Mouse (Mus musculus): ENCODE measurements around the gene Cks2. TPM values are rescaled to one million over a fixed set of nuclear protein-coding genes. Genes with fewer than 3 reads are reported as not detected.

The Cks2 gene
- total and polyA plus RNA-seq, 3 experiments = 0.50 to 1.6 (median 1.2) TPM

- H3K27ac ChIP-seq = no peak overlapping the region
- TF ChIP-seq EP300 (IDR thresholded peaks at IDR 0.05; ENCODE audit: insufficient read depth, low read depth, low read length) = no peak
- no peak for TF ChIP-seq POLR2A (IDR thresholded peaks at IDR 0.05; ENCODE audit: insufficient read depth, low read depth, low read length)
- H3K79me2 ChIP-seq (replicated peaks; ENCODE audit: control insufficient read depth, insufficient read depth, low read length) = no peaks in the 10 kb centered on the region
- H3K9ac ChIP-seq (ENCODE audit: low read depth, low read length) = no peak overlapping the region
- H3K4me1 ChIP-seq (ENCODE audit: control insufficient read depth, insufficient read depth, low read length) = no peaks in the 10 kb centered on the region
- intact Hi-C loops (cut with DNase I) = no loop called here
- no peak for DNase-seq
- no peaks in the 10 kb centered on the region for H3K27me3 ChIP-seq (ENCODE audit: control insufficient read depth, insufficient read depth, low read length)
- 85% methylated on average over 12 of the region's 12 CpGs for WGBS
- no peaks in the 10 kb centered on the region for H3K36me3 ChIP-seq (ENCODE audit: control insufficient read depth, insufficient read depth, low read length)
- no peak overlapping the region for H3K4me3 ChIP-seq
These were observed 32.0 kb downstream of the Cks2 start for GRCm38 (mm10) chr13:51677041-51677440.

GRCm38 (mm10) chr13:51677630-51678185 is 32.7 kb downstream of the Cks2 start:
- no peak overlapping the region for H3K9ac ChIP-seq (ENCODE audit: low read depth, low read length)
- DNase-seq = no peak
- H3K36me3 ChIP-seq (ENCODE audit: control insufficient read depth, insufficient read depth, low read length) = no peaks in the 10 kb centered on the region
- intact Hi-C loops (cut with DNase I) = no loop called here
- no peak overlapping the region for H3K4me3 ChIP-seq
- no peaks in the 10 kb centered on the region for H3K27me3 ChIP-seq (ENCODE audit: control insufficient read depth, insufficient read depth, low read length)
- no peaks in the 10 kb centered on the region for H3K79me2 ChIP-seq (replicated peaks; ENCODE audit: control insufficient read depth, insufficient read depth, low read length)
- no peak overlapping the region for H3K27ac ChIP-seq
- WGBS = 90% methylated on average over 7 of the region's 7 CpGs
- H3K4me1 ChIP-seq (ENCODE audit: control insufficient read depth, insufficient read depth, low read length) = no peaks in the 10 kb centered on the region
- TF ChIP-seq CTCF (IDR thresholded peaks at IDR 0.05) (no peak), EP300 (IDR thresholded peaks at IDR 0.05; ENCODE audit: insufficient read depth, low read depth, low read length) (no peak), POLR2A (IDR thresholded peaks at IDR 0.05; ENCODE audit: insufficient read depth, low read depth, low read length) (no peak)

GRCm38 (mm10) chr13:51678687-51679086 is 33.7 kb downstream of the Cks2 start:
- TF ChIP-seq CTCF (IDR thresholded peaks at IDR 0.05) (no peak), POLR2A (IDR thresholded peaks at IDR 0.05; ENCODE audit: insufficient read depth, low read depth, low read length) (no peak), EP300 (IDR thresholded peaks at IDR 0.05; ENCODE audit: insufficient read depth, low read depth, low read length) (no peak)

DNA sequence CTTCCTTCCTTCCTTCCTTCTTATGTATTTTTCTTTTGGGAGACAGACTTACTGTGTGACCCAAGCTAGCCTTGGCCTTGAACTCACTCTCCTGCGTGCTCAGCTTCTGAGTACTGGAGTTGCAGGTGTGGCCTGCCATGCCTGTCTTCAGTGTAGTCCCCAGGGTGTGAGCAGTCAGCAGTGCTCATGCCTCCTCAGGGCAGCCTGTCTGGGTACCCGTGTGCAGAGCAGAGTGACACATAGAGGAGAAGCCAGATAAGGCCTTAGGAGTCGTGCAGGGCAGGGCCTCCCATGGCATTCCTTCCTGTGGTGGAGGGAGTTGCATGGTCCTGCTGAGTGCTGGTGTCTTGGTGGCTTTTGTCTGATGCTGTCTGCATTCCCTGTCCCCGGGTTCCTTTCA is 34.3 kb downstream of the Cks2 start:
- no peaks in the 10 kb centered on the region for H3K36me3 ChIP-seq (ENCODE audit: control insufficient read depth, insufficient read depth, low read length)

More at GRCm38 (mm10) chr13:51678687-51679086, 33.7 kb downstream of the Cks2 start:
- Histone ChIP-seq H3K4me1 (ENCODE audit: control insufficient read depth, insufficient read depth, low read length) (no peaks in the 10 kb centered on the region), H3K4me3 (no peak overlapping the region), H3K36me3 (ENCODE audit: control insufficient read depth, insufficient read depth, low read length) (no peaks in the 10 kb centered on the region), H3K27me3 (ENCODE audit: control insufficient read depth, insufficient read depth, low read length) (no peaks in the 10 kb centered on the region), H3K9ac (ENCODE audit: low read depth, low read length) (no peak overlapping the region), H3K79me2 (replicated peaks; ENCODE audit: control insufficient read depth, insufficient read depth, low read length) (no peaks in the 10 kb centered on the region), H3K27ac (no peak overlapping the region)
- 91% methylated on average over 6 of the region's 6 CpGs for WGBS
- intact Hi-C loops (cut with DNase I) = no loop called here
- DNase-seq = no peak

GRCm38 (mm10) chr13:51681076-51681475 is 36.0 kb downstream of the Cks2 start:
- DNase-seq = no peak
- H3K4me1 ChIP-seq (ENCODE audit: control insufficient read depth, insufficient read depth, low read length) = no peaks in the 10 kb centered on the region
- H3K9ac ChIP-seq (ENCODE audit: low read depth, low read length) = no peak overlapping the region
- 70% methylated on average over 5 of the region's 5 CpGs for WGBS
- H3K4me3 ChIP-seq = no peak overlapping the region
- H3K36me3 ChIP-seq (ENCODE audit: control insufficient read depth, insufficient read depth, low read length) = no peaks in the 10 kb centered on the region
- H3K27ac ChIP-seq = no peak overlapping the region
- H3K79me2 ChIP-seq (replicated peaks; ENCODE audit: control insufficient read depth, insufficient read depth, low read length) = no peaks in the 10 kb centered on the region
- intact Hi-C loops (cut with DNase I) = no loop called here
- TF ChIP-seq EP300 (IDR thresholded peaks at IDR 0.05; ENCODE audit: insufficient read depth, low read depth, low read length) (no peak), POLR2A (IDR thresholded peaks at IDR 0.05; ENCODE audit: insufficient read depth, low read depth, low read length) (no peak), CTCF (IDR thresholded peaks at IDR 0.05) (no peak)
- H3K27me3 ChIP-seq (ENCODE audit: control insufficient read depth, insufficient read depth, low read length) = no peaks in the 10 kb centered on the region

More for the DNA sequence above, 34.3 kb downstream of the Cks2 start:
- no peaks in the 10 kb centered on the region for H3K79me2 ChIP-seq (replicated peaks; ENCODE audit: control insufficient read depth, insufficient read depth, low read length)
- no peak overlapping the region for H3K4me3 ChIP-seq
- no peak overlapping the region for H3K27ac ChIP-seq
- H3K9ac ChIP-seq (ENCODE audit: low read depth, low read length) = no peak overlapping the region
- TF ChIP-seq EP300 (IDR thresholded peaks at IDR 0.05; ENCODE audit: insufficient read depth, low read depth, low read length) (no peak), POLR2A (IDR thresholded peaks at IDR 0.05; ENCODE audit: insufficient read depth, low read depth, low read length) (no peak), CTCF (IDR thresholded peaks at IDR 0.05) (no peak)
- no peak for DNase-seq
- 50% methylated on average over 4 of the region's 4 CpGs for WGBS
- no peaks in the 10 kb centered on the region for H3K4me1 ChIP-seq (ENCODE audit: control insufficient read depth, insufficient read depth, low read length)
- intact Hi-C loops (cut with DNase I) = no loop called here
- H3K27me3 ChIP-seq (ENCODE audit: control insufficient read depth, insufficient read depth, low read length) = no peaks in the 10 kb centered on the region

DNA sequence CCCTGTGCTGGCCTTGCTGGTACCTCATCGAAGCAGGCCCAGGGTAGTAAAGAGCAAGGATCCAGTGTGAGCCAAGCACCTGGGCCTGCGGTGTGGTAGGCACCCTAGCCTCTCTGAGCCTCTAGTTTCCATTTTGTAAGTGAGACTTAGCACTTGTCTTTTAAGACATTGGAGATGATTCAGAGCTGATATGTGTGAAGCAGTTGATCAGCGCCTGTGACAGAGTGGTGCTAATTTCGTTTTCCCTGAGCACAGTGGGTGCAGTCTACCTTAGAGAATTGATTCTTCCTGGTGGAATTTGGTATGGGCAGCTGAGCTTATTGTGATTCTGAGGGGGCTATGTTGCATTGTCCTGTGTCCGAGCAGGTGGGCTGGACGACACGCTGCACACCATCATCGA is 36.6 kb downstream of the Cks2 start:
- Histone ChIP-seq H3K4me1 (ENCODE audit: control insufficient read depth, insufficient read depth, low read length) (no peaks in the 10 kb centered on the region), H3K27me3 (ENCODE audit: control insufficient read depth, insufficient read depth, low read length) (no peaks in the 10 kb centered on the region), H3K27ac (no peak overlapping the region), H3K4me3 (no peak overlapping the region), H3K79me2 (replicated peaks; ENCODE audit: control insufficient read depth, insufficient read depth, low read length) (no peaks in the 10 kb centered on the region), H3K9ac (ENCODE audit: low read depth, low read length) (no peak overlapping the region), H3K36me3 (ENCODE audit: control insufficient read depth, insufficient read depth, low read length) (no peaks in the 10 kb centered on the region)
- 94% methylated on average over 8 of the region's 8 CpGs for WGBS
- TF ChIP-seq EP300 (IDR thresholded peaks at IDR 0.05; ENCODE audit: insufficient read depth, low read depth, low read length) (no peak), POLR2A (IDR thresholded peaks at IDR 0.05; ENCODE audit: insufficient read depth, low read depth, low read length) (no peak), CTCF (IDR thresholded peaks at IDR 0.05) (no peak)
- intact Hi-C loops (cut with DNase I) = no loop called here
- DNase-seq = no peak
